32 mouse cellular contexts compared by ENCODE assay signal in the genomic region with DNA sequence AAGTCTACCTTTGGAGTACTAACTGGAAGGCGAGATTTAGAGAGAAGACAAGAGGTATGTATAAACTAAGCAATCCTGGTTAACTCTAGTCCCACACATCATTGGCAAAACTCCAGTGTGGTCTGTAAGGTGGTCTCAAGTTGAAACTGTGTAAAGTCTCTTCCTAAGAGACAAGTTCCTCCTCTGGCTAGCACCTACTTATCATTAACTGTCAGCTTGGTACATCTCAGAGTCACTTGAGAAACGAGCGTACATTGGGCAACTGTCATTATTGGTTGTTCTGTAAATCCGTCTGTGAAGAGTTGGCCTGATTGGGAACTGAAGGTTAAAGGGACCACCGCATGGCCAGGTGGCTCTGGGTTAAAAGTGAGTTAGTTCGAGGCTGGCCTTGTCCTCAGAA.
"Had no signal": no experiment of that assay in that cellular context is flagged by ENCODE, and none has a peak within 500 bp of the region (broad histone marks: within the 10 kb centered on the region; RNA-seq: fewer than 3 reads in every experiment).

No protein-coding gene starts in this region.

- ATAC-seq: liver, postnatal 0 days; lung, postnatal 0 days; midbrain, embryonic 13.5 days; midbrain, embryonic 15.5 days; midbrain, embryonic 16.5 days had no signal

- H3K36me3 ChIP-seq: limb, embryonic 12.5 days; limb, embryonic 13.5 days; limb, embryonic 15.5 days; liver, embryonic 13.5 days; liver, embryonic 15.5 days; lung, embryonic 15.5 days; midbrain, embryonic 10.5 days; midbrain, embryonic 12.5 days; midbrain, embryonic 13.5 days; midbrain, embryonic 15.5 days; neural tube, embryonic 12.5 days; neural tube, embryonic 13.5 days had no signal

- H3K9me3 ChIP-seq: limb, embryonic 10.5 days; limb, embryonic 12.5 days; limb, embryonic 13.5 days; limb, embryonic 15.5 days; liver, embryonic 13.5 days; liver, embryonic 15.5 days; lung, embryonic 15.5 days; megakaryocyte, embryonic 14.5 days; midbrain, embryonic 10.5 days; midbrain, embryonic 12.5 days; midbrain, embryonic 13.5 days; midbrain, embryonic 15.5 days; neural tube, embryonic 12.5 days; neural tube, embryonic 13.5 days had no signal

- H3K27me3 ChIP-seq: limb, embryonic 12.5 days; limb, embryonic 13.5 days; limb, embryonic 15.5 days; liver, embryonic 13.5 days; lung, embryonic 15.5 days; megakaryocyte, embryonic 14.5 days; midbrain, embryonic 12.5 days; midbrain, embryonic 13.5 days; midbrain, embryonic 15.5 days; neural tube, embryonic 12.5 days; neural tube, embryonic 13.5 days had no signal

- H3K4me3 ChIP-seq: limb, embryonic 10.5 days; limb, embryonic 12.5 days; limb, embryonic 13.5 days; limb, embryonic 15.5 days; liver, embryonic 13.5 days; liver, embryonic 15.5 days; lung, embryonic 15.5 days; midbrain, embryonic 10.5 days; midbrain, embryonic 12.5 days; midbrain, embryonic 13.5 days; midbrain, embryonic 15.5 days; myocyte; neural tube, embryonic 12.5 days; neural tube, embryonic 13.5 days had no signal

- H3K27ac ChIP-seq: limb, embryonic 10.5 days; limb, embryonic 12.5 days; limb, embryonic 13.5 days; limb, embryonic 15.5 days; liver, embryonic 13.5 days; liver, embryonic 14.5 days; liver, embryonic 15.5 days; lung, embryonic 15.5 days; macrophage; midbrain, embryonic 10.5 days; midbrain, embryonic 12.5 days; midbrain, embryonic 13.5 days; midbrain, embryonic 15.5 days; neural tube, embryonic 12.5 days; neural tube, embryonic 13.5 days had no signal

- DNase-seq: left cerebral cortex, postnatal 4 days; liver; liver, embryonic 13.5 days; liver, postnatal 0 days; lung, adult 18-20 months; lung, adult 2 months; lung, embryonic 14.5 days; lung, postnatal 10 days; lung, postnatal 14 days; lung, postnatal 36 days; lung, postnatal 4 days; midbrain, embryonic 14.5 days had no signal

- H3K4me2 ChIP-seq: limb, embryonic 12.5 days; limb, embryonic 13.5 days; limb, embryonic 15.5 days; liver, embryonic 11.5 days; liver, embryonic 13.5 days; liver, embryonic 15.5 days; lung, embryonic 14.5 days; lung, embryonic 15.5 days; midbrain, embryonic 11.5 days; midbrain, embryonic 12.5 days; midbrain, embryonic 13.5 days; midbrain, embryonic 15.5 days; neural tube, embryonic 12.5 days; neural tube, embryonic 13.5 days had no signal

- H3K9ac ChIP-seq: limb, embryonic 12.5 days; limb, embryonic 13.5 days; limb, embryonic 15.5 days; liver, embryonic 13.5 days; liver, embryonic 14.5 days; liver, embryonic 15.5 days; liver, postnatal 0 days; lung, embryonic 14.5 days; lung, embryonic 15.5 days; midbrain, embryonic 12.5 days; midbrain, embryonic 13.5 days; midbrain, embryonic 15.5 days; neural tube, embryonic 12.5 days; neural tube, embryonic 13.5 days had no signal
